Comparison of ENCODE assay signal across 7 mouse cellular contexts in genomic region chr6:125165328-125165891, GRCm38 (mm10). TPM values are rescaled to one million over a fixed set of nuclear protein-coding genes. Genes with fewer than 3 reads are reported as not detected.
DNase-seq lines count a peak whose midpoint lies in the region; ATAC-seq lines count a peak whose summit lies in the region.

No protein-coding gene starts in this region.

- H3K27me3 ChIP-seq in embryonic facial prominence, embryonic 12.5 days: no peaks in the 10 kb centered on the region
- no peaks in the 10 kb centered on the region for H3K27me3 ChIP-seq in limb, embryonic 13.5 days
- no peaks in the 10 kb centered on the region for H3K27me3 ChIP-seq in midbrain, embryonic 16.5 days (ENCODE audit: control insufficient read depth, insufficient read depth, low read depth, low read length)

- H3K36me3 ChIP-seq in embryonic facial prominence, embryonic 12.5 days: peaks cover 55% of the 10 kb centered on the region
- H3K36me3 ChIP-seq in limb, embryonic 13.5 days: peaks cover 63% of the 10 kb centered on the region
- peaks cover 24% of the 10 kb centered on the region for H3K36me3 ChIP-seq in midbrain, embryonic 16.5 days (ENCODE audit: control insufficient read depth, insufficient read depth, low read length)

- peaks cover 46% of the 10 kb centered on the region for H3K4me1 ChIP-seq in embryonic facial prominence, embryonic 12.5 days
- H3K4me1 ChIP-seq in limb, embryonic 13.5 days: peaks cover 50% of the 10 kb centered on the region
- peaks cover 26% of the 10 kb centered on the region for H3K4me1 ChIP-seq in midbrain, embryonic 16.5 days (ENCODE audit: control insufficient read depth, insufficient read depth, low read length)

- peak; percentile 93 for DNase-seq in adrenal gland, postnatal 25 days
- peak; percentile 98 to 99 for DNase-seq in heart, adult 18-20 months
- DNase-seq in kidney, adult 8-10 months: peak; percentile 97
- DNase-seq in spleen, postnatal 10 days (ENCODE audit: low spot score in 2 of 2): peak; percentile 86 to 95

- peak overlapping the region; percentile 89 for H3K4me3 ChIP-seq in embryonic facial prominence, embryonic 12.5 days
- peak overlapping the region; percentile 97 for H3K4me3 ChIP-seq in limb, embryonic 13.5 days
- H3K4me3 ChIP-seq in midbrain, embryonic 16.5 days (ENCODE audit: low read depth, low read length): peak overlapping the region; percentile 73

- H3K9me3 ChIP-seq in embryonic facial prominence, embryonic 12.5 days: no peaks in the 10 kb centered on the region
- no peaks in the 10 kb centered on the region for H3K9me3 ChIP-seq in limb, embryonic 13.5 days
- H3K9me3 ChIP-seq in midbrain, embryonic 16.5 days (replicated peaks; ENCODE audit: control insufficient read depth, low read length, poor library complexity, severe bottlenecking): no peaks in the 10 kb centered on the region

- peak overlapping the region; percentile 91 for H3K27ac ChIP-seq in embryonic facial prominence, embryonic 12.5 days
- H3K27ac ChIP-seq in limb, embryonic 13.5 days: peak overlapping the region; percentile 95
- peak overlapping the region; percentile 94 for H3K27ac ChIP-seq in midbrain, embryonic 16.5 days (ENCODE audit: low read length)

- H3K4me2 ChIP-seq in embryonic facial prominence, embryonic 12.5 days (replicated peaks): peak overlapping the region; percentile 88
- peak overlapping the region; percentile 84 for H3K4me2 ChIP-seq in limb, embryonic 13.5 days (replicated peaks)
- peak overlapping the region; percentile 83 for H3K4me2 ChIP-seq in midbrain, embryonic 16.5 days (ENCODE audit: low read length)

- ATAC-seq in embryonic facial prominence, embryonic 12.5 days (ENCODE audit: insufficient number of reproducible peaks, insufficient read depth, low FRiP score, low TSS enrichment): peak; percentile 91
- peak; percentile 91 for ATAC-seq in limb, embryonic 13.5 days (ENCODE audit: low FRiP score, low read depth)
- ATAC-seq in midbrain, embryonic 16.5 days: peak; percentile 90

- peak overlapping the region; percentile 99 for H3K9ac ChIP-seq in embryonic facial prominence, embryonic 12.5 days
- peak overlapping the region; percentile 98 for H3K9ac ChIP-seq in limb, embryonic 13.5 days
- H3K9ac ChIP-seq in midbrain, embryonic 16.5 days (ENCODE audit: low read depth, low read length): peak overlapping the region; percentile 89

- WGBS in embryonic facial prominence, embryonic 12.5 days: under 1% methylated on average over 36 of the region's 36 CpGs
- WGBS in limb, embryonic 13.5 days: under 1% methylated on average over 36 of the region's 36 CpGs
- under 1% methylated on average over 36 of the region's 36 CpGs for WGBS in midbrain, embryonic 16.5 days

RNA-seq across cellular contexts. Expression of gene Gapdh, which starts 0.9 kb away (rescaled TPM):
- total RNA-seq in adrenal gland, postnatal 25 days (2021): 1,475 and 1,510 TPM in 2 replicates
- polyA plus RNA-seq in embryonic facial prominence, embryonic 12.5 days (2016; fragmentation: Nextera tagmentation; extraction: Ambion mirVana): 1,846 and 1,855 TPM in 2 replicates
- total RNA-seq in heart, adult 18-20 months (2021): 1,000 to 10,000 TPM; 4,422 to 5,568 TPM
- 1,893 and 1,983 TPM in 2 replicates for polyA plus RNA-seq in limb, embryonic 13.5 days (2015; fragmentation: Nextera tagmentation; extraction: Ambion mirVana)
- polyA plus RNA-seq in midbrain, embryonic 16.5 days (2015; fragmentation: Nextera tagmentation; extraction: Ambion mirVana): 1,326 and 1,443 TPM in 2 replicates

RNA-seq across cellular contexts. Expression of gene Iffo1, which starts 20.4 kb away (rescaled TPM):
- 27.8 and 43.8 TPM in 2 replicates for total RNA-seq in adrenal gland, postnatal 25 days (2021)
- 19.1 and 24.0 TPM in 2 replicates for polyA plus RNA-seq in embryonic facial prominence, embryonic 12.5 days (2016; fragmentation: Nextera tagmentation; extraction: Ambion mirVana)
- total RNA-seq in heart, adult 18-20 months (2021): 1 to 10 TPM; 5.0 to 5.9 TPM
- polyA plus RNA-seq in limb, embryonic 13.5 days (2015; fragmentation: Nextera tagmentation; extraction: Ambion mirVana): 31.5 and 33.1 TPM in 2 replicates
- polyA plus RNA-seq in midbrain, embryonic 16.5 days (2015; fragmentation: Nextera tagmentation; extraction: Ambion mirVana): 21.1 and 21.2 TPM in 2 replicates

RNA-seq across cellular contexts. Expression of gene Ncapd2, which starts 26.1 kb away (rescaled TPM):
- 35.6 and 48.3 TPM in 2 replicates for total RNA-seq in adrenal gland, postnatal 25 days (2021)
- polyA plus RNA-seq in embryonic facial prominence, embryonic 12.5 days (2016; fragmentation: Nextera tagmentation; extraction: Ambion mirVana): 186 and 191 TPM in 2 replicates
- total RNA-seq in heart, adult 18-20 months (2021): 10 to 100 TPM; 12.2 to 15.6 TPM
- 146 and 148 TPM in 2 replicates for polyA plus RNA-seq in limb, embryonic 13.5 days (2015; fragmentation: Nextera tagmentation; extraction: Ambion mirVana)
- 39.4 and 41.2 TPM in 2 replicates for polyA plus RNA-seq in midbrain, embryonic 16.5 days (2015; fragmentation: Nextera tagmentation; extraction: Ambion mirVana)

RNA-seq across cellular contexts. Expression of gene Mrpl51, which starts 26.2 kb away (rescaled TPM):
- total RNA-seq in adrenal gland, postnatal 25 days (2021): 158 and 198 TPM in 2 replicates
- 191 and 206 TPM in 2 replicates for polyA plus RNA-seq in embryonic facial prominence, embryonic 12.5 days (2016; fragmentation: Nextera tagmentation; extraction: Ambion mirVana)
- 100 to 1,000 TPM; 316 to 366 TPM for total RNA-seq in heart, adult 18-20 months (2021)
- 212 and 213 TPM in 2 replicates for polyA plus RNA-seq in limb, embryonic 13.5 days (2015; fragmentation: Nextera tagmentation; extraction: Ambion mirVana)
- polyA plus RNA-seq in midbrain, embryonic 16.5 days (2015; fragmentation: Nextera tagmentation; extraction: Ambion mirVana): 132 TPM in 2 replicates

RNA-seq across cellular contexts. Expression of gene Nop2, which starts 33.7 kb away (rescaled TPM):
- total RNA-seq in adrenal gland, postnatal 25 days (2021): 36.2 and 44.0 TPM in 2 replicates
- 68.0 and 70.1 TPM in 2 replicates for polyA plus RNA-seq in embryonic facial prominence, embryonic 12.5 days (2016; fragmentation: Nextera tagmentation; extraction: Ambion mirVana)
- total RNA-seq in heart, adult 18-20 months (2021): 10 to 100 TPM; 19.2 to 20.1 TPM
- polyA plus RNA-seq in limb, embryonic 13.5 days (2015; fragmentation: Nextera tagmentation; extraction: Ambion mirVana): 65.6 and 67.1 TPM in 2 replicates
- 49.2 and 49.3 TPM in 2 replicates for polyA plus RNA-seq in midbrain, embryonic 16.5 days (2015; fragmentation: Nextera tagmentation; extraction: Ambion mirVana)

Comparison
In these comparisons a context has a peak if more than half of its experiments do, and no peak if none do; other contexts are left out.
1. Peak in every context shown above with its lines: DNase-seq, ATAC-seq, H3K4me3 ChIP-seq and H3K27ac ChIP-seq.